Mouse (Mus musculus) hematopoietic stem cell, adult 5-6 weeks (primary cell): ENCODE data around the gene Tmem163. TPM values are rescaled to one million over a fixed set of nuclear protein-coding genes. Genes with fewer than 3 reads are reported as not detected.
A peak's percentile ranks its signal among the peaks of the same experiment; 100 is the strongest.

Source experiments
- ATAC-seq, 2 experiments: fragments of 125-278 bp in 1 of 2; replicated peaks in 1 of 2; 2 replicates each; pipeline ENCODE4 v1.8.0; 2016 to 2017; ENCODE audit warnings: inconsistent platforms in 2 of 2, mild to moderate bottlenecking in 2 of 2, moderate number of reproducible peaks in 2 of 2, low read depth in 1 of 2, moderate TSS enrichment in 1 of 2; ENCODE audit not compliant: low FRiP score in 2 of 2, poor library complexity in 2 of 2, severe bottlenecking in 2 of 2, insufficient read depth in 1 of 2, low TSS enrichment in 1 of 2
- total RNA-seq: library from RNA; stranded (forward); fragments of 172-1452, 232-1000 nt; gene quantifications from 2 replicates; pipeline ENCODE4 v1.2.3, GENCODE M21; 2017

Gene Tmem163
- 1.6 TPM in 1 of 2 replicates, not detected in the other for total RNA-seq

GRCm38 (mm10) chr1:127679498-127680133 is at the start of gene Tmem163:
TSS of gene Tmem163 (minus strand) at chr1:127679548.
- peak; percentile 64 to 68 for ATAC-seq

- no peak for ATAC-seq
Observed at GRCm38 (mm10) chr1:127729096-127729495, 49.7 kb upstream of the Tmem163 start, which contains the start of gene Acmsd. TSS of gene Acmsd (plus strand) at chr1:127729413.

GRCm38 (mm10) chr1:127723596-127723995 is 44.2 kb upstream of the Tmem163 start:
- ATAC-seq = no peak

- ATAC-seq = no peak
Observed at GRCm38 (mm10) chr1:127718290-127718689, 38.9 kb upstream of the Tmem163 start.

GRCm38 (mm10) chr1:127716441-127716840 is 37.1 kb upstream of the Tmem163 start:
- ATAC-seq = no peak

- ATAC-seq = no peak
Observed at GRCm38 (mm10) chr1:127706269-127706668, 26.9 kb upstream of the Tmem163 start.

GRCm38 (mm10) chr1:127702187-127702586 is 22.8 kb upstream of the Tmem163 start:
- no peak for ATAC-seq

GRCm38 (mm10) chr1:127696533-127696932 is 17.2 kb upstream of the Tmem163 start:
- no peak for ATAC-seq

GRCm38 (mm10) chr1:127677661-127678580 is 1.4 kb downstream of the Tmem163 start:
- ATAC-seq = peak; percentile 33 to 56

GRCm38 (mm10) chr1:127677131-127677631 is 2.2 kb downstream of the Tmem163 start:
- ATAC-seq = 0 out of 4 replicates have a peak, but pooled peaks of 1 of the 2 experiments have one; percentile 18

- ATAC-seq = no peak
Observed at GRCm38 (mm10) chr1:127676516-127677099, 2.7 kb downstream of the Tmem163 start.

GRCm38 (mm10) chr1:127676116-127676515 is 3.2 kb downstream of the Tmem163 start:
- ATAC-seq = no peak

- no peak for ATAC-seq
Observed at GRCm38 (mm10) chr1:127675253-127675652, 4.1 kb downstream of the Tmem163 start.

GRCm38 (mm10) chr1:127673221-127674050 is 5.9 kb downstream of the Tmem163 start:
- no peak for ATAC-seq

- no peak for ATAC-seq
Observed at GRCm38 (mm10) chr1:127668161-127668560, 11.2 kb downstream of the Tmem163 start.

- no peak for ATAC-seq
Observed at GRCm38 (mm10) chr1:127667110-127667860, 12.1 kb downstream of the Tmem163 start.
